Mouse (Mus musculus): Measurements from ENCODE around the gene Gm17783.

GRCm38 (mm10) chr16:45547982-45548381 is 16.1 kb upstream of the Gm17783 start:
- no peak for TF ChIP-seq CHD2 (IDR thresholded peaks at IDR 0.05; ENCODE audit: low read depth, low read length)
- no peak for TF ChIP-seq ZNF384 (IDR thresholded peaks at IDR 0.05; ENCODE audit: low read depth, low read length)
- no peak for TF ChIP-seq MAFK (IDR thresholded peaks at IDR 0.05; ENCODE audit: insufficient read depth, low read depth, low read length)
- TF ChIP-seq ZC3H11A (IDR thresholded peaks at IDR 0.05; ENCODE audit: borderline replicate concordance, low read depth, low read length), result no peak
- no peak for TF ChIP-seq HCFC1 (IDR thresholded peaks at IDR 0.05; ENCODE audit: borderline replicate concordance, insufficient read depth, low read length)
